ENCODE assay signal across 8 mouse cellular contexts in genomic region chr16:37539240-37539610, GRCm38 (mm10). TPM values are rescaled to one million over a fixed set of nuclear protein-coding genes. Genes with fewer than 3 reads are reported as not detected.
DNase-seq lines count a peak whose midpoint lies in the region; ATAC-seq and TF ChIP-seq lines count a peak whose summit lies in the region.

No protein-coding gene starts in this region.

- peaks cover 32% of the 10 kb centered on the region for H3K36me3 ChIP-seq in heart, embryonic 10.5 days
- H3K36me3 ChIP-seq in ES-Bruce4 (ENCODE audit: control insufficient read depth, insufficient read depth, low read length, poor library complexity, severe bottlenecking): peaks cover 18% of the 10 kb centered on the region
- no peaks in the 10 kb centered on the region; the same call in 1 of the 2 replicates for H3K36me3 ChIP-seq in forebrain, embryonic 16.5 days (ENCODE audit: control insufficient read depth, insufficient read depth)
- peaks cover 14% of the 10 kb centered on the region; the same call in 1 of the 2 replicates for H3K36me3 ChIP-seq in liver, postnatal 0 days (replicated peaks; ENCODE audit: insufficient read depth, low read length)

- no peak for TF ChIP-seq EP300 in ES-Bruce4 (IDR thresholded peaks at IDR 0.05; ENCODE audit: insufficient read depth, low read depth, low read length)
- TF ChIP-seq EP300 in liver, postnatal 0 days (IDR thresholded peaks at IDR 0.05; ENCODE audit: low read depth): no peak

- H3K9ac ChIP-seq in ES-Bruce4 (ENCODE audit: low read depth, poor library complexity, severe bottlenecking): peak overlapping the region; percentile 94
- peak overlapping the region; percentile 97 for H3K9ac ChIP-seq in forebrain, embryonic 16.5 days (replicated peaks; ENCODE audit: low read depth, low read length)
- peak overlapping the region; percentile 89 for H3K9ac ChIP-seq in liver, postnatal 0 days (replicated peaks)

- peak; percentile 48 for ATAC-seq in forebrain, embryonic 16.5 days
- peak; percentile 45 for ATAC-seq in liver, postnatal 0 days

- no peaks in the 10 kb centered on the region for H3K27me3 ChIP-seq in heart, embryonic 10.5 days (ENCODE audit: insufficient read depth, poor library complexity, severe bottlenecking)
- no peaks in the 10 kb centered on the region for H3K27me3 ChIP-seq in ES-Bruce4 (ENCODE audit: control insufficient read depth, insufficient read depth, low read length, poor library complexity, severe bottlenecking)
- no peaks in the 10 kb centered on the region for H3K27me3 ChIP-seq in forebrain, embryonic 16.5 days (replicated peaks; ENCODE audit: control insufficient read depth, insufficient read depth, low read length)
- H3K27me3 ChIP-seq in liver, postnatal 0 days (ENCODE audit: insufficient read depth, low read length): no peaks in the 10 kb centered on the region

- WGBS in heart, embryonic 10.5 days: under 1% methylated on average over 22 of the region's 22 CpGs
- under 1% methylated on average over 22 of the region's 22 CpGs for WGBS in forebrain, embryonic 16.5 days
- under 1% methylated on average over 22 of the region's 22 CpGs for WGBS in liver, postnatal 0 days (ENCODE audit: insufficient replicate concordance)

- TF ChIP-seq CTCF in ES-Bruce4 (IDR thresholded peaks at IDR 0.05; ENCODE audit: low read depth, low read length): no peak
- no peak for TF ChIP-seq CTCF in liver, postnatal 0 days (IDR thresholded peaks at IDR 0.05; ENCODE audit: low read depth)

- peak overlapping the region; percentile 99 for H3K27ac ChIP-seq in heart, embryonic 10.5 days
- H3K27ac ChIP-seq in ES-Bruce4 (ENCODE audit: insufficient read depth, low read length): peak overlapping the region; percentile 20; the same call in 1 of the 2 replicates
- H3K27ac ChIP-seq in forebrain, embryonic 16.5 days (ENCODE audit: low read length): peak overlapping the region; percentile 95
- H3K27ac ChIP-seq in liver, postnatal 0 days (ENCODE audit: low read depth): peak overlapping the region; percentile 81

- no peaks in the 10 kb centered on the region for H3K9me3 ChIP-seq in heart, embryonic 10.5 days
- no peaks in the 10 kb centered on the region for H3K9me3 ChIP-seq in ES-Bruce4 (replicated peaks; ENCODE audit: control insufficient read depth, insufficient read depth, low read length, poor library complexity, severe bottlenecking)
- no peaks in the 10 kb centered on the region for H3K9me3 ChIP-seq in forebrain, embryonic 16.5 days (ENCODE audit: control insufficient read depth, low read length)
- no peaks in the 10 kb centered on the region for H3K9me3 ChIP-seq in liver, postnatal 0 days (ENCODE audit: low read length)

- H3K4me1 ChIP-seq in heart, embryonic 10.5 days: peaks cover 20% of the 10 kb centered on the region
- no peaks in the 10 kb centered on the region for H3K4me1 ChIP-seq in ES-Bruce4 (ENCODE audit: control insufficient read depth, insufficient read depth, low read length)
- H3K4me1 ChIP-seq in forebrain, embryonic 16.5 days (replicated peaks; ENCODE audit: control insufficient read depth, insufficient read depth, low read length): peaks cover 20% of the 10 kb centered on the region
- H3K4me1 ChIP-seq in liver, postnatal 0 days (ENCODE audit: insufficient read depth): peaks cover 17% of the 10 kb centered on the region

- peak overlapping the region; percentile 87 for H3K4me3 ChIP-seq in heart, embryonic 10.5 days
- peak overlapping the region; percentile 98 for H3K4me3 ChIP-seq in ES-Bruce4 (ENCODE audit: low read depth, low read length)
- peak overlapping the region; percentile 94 for H3K4me3 ChIP-seq in forebrain, embryonic 16.5 days (replicated peaks; ENCODE audit: low read length)
- peak overlapping the region; percentile 74 for H3K4me3 ChIP-seq in liver, postnatal 0 days (ENCODE audit: low read depth, low read length)

- DNase-seq in heart, embryonic 10.5 days (ENCODE audit: low spot score): no peak
- no peak for DNase-seq in heart, adult 11 months
- DNase-seq in liver, postnatal 0 days: no peak
- no peak for DNase-seq in cerebellum, postnatal 36 days
- no peak for DNase-seq in testis, postnatal 10 days (ENCODE audit: low spot score)
- DNase-seq in adrenal gland, postnatal 36 days: no peak

- H3K4me2 ChIP-seq in forebrain, embryonic 16.5 days (ENCODE audit: low read length): peak overlapping the region; percentile 92
- peak overlapping the region; percentile 97 for H3K4me2 ChIP-seq in liver, postnatal 0 days (ENCODE audit: low read depth, low read length)

- no peak for TF ChIP-seq POLR2A in ES-Bruce4 (IDR thresholded peaks at IDR 0.05; ENCODE audit: insufficient read depth, low read length)

RNA-seq across cellular contexts. Expression of gene Gtf2e1, which starts 0.4 kb away (rescaled TPM):
- 35.3 and 38.5 TPM in 2 replicates for polyA plus RNA-seq in heart, embryonic 10.5 days (2016; fragmentation: Nextera tagmentation; extraction: Ambion mirVana)
- polyA plus RNA-seq in ES-Bruce4 (2011; ENCODE audit: insufficient read depth, insufficient read length, low read depth, missing spikeins): 66.4 and 68.9 TPM in 2 replicates
- polyA plus RNA-seq in forebrain, embryonic 16.5 days (2015; fragmentation: Nextera tagmentation; extraction: Ambion mirVana): 40.4 and 46.0 TPM in 2 replicates
- polyA plus RNA-seq in liver, postnatal 0 days (2015; fragmentation: Nextera tagmentation; extraction: Ambion mirVana): 5.8 and 5.9 TPM in 2 replicates
- 10 to 100 TPM; 14.8 to 15.9 TPM for total RNA-seq in adrenal gland, postnatal 36 days (2021)

RNA-seq across cellular contexts. Expression of gene Rabl3, which starts 0.5 kb away (rescaled TPM):
- 39.8 and 40.5 TPM in 2 replicates for polyA plus RNA-seq in heart, embryonic 10.5 days (2016; fragmentation: Nextera tagmentation; extraction: Ambion mirVana)
- 20.4 and 21.5 TPM in 2 replicates for polyA plus RNA-seq in ES-Bruce4 (2011; ENCODE audit: insufficient read depth, insufficient read length, low read depth, missing spikeins)
- 16.6 and 17.0 TPM in 2 replicates for polyA plus RNA-seq in forebrain, embryonic 16.5 days (2015; fragmentation: Nextera tagmentation; extraction: Ambion mirVana)
- polyA plus RNA-seq in liver, postnatal 0 days (2015; fragmentation: Nextera tagmentation; extraction: Ambion mirVana): 14.2 and 14.9 TPM in 2 replicates
- total RNA-seq in adrenal gland, postnatal 36 days (2021): 1 to 10 TPM; 8.4 to 9.3 TPM

RNA-seq across cellular contexts. Expression of gene Hgd, which starts 40.7 kb away (rescaled TPM):
- polyA plus RNA-seq in heart, embryonic 10.5 days (2016; fragmentation: Nextera tagmentation; extraction: Ambion mirVana): 0.27 and 1.9 TPM in 2 replicates
- not detected in 2 replicates for polyA plus RNA-seq in ES-Bruce4 (2011; ENCODE audit: insufficient read depth, insufficient read length, low read depth, missing spikeins)
- 0.19 and 0.23 TPM in 2 replicates for polyA plus RNA-seq in forebrain, embryonic 16.5 days (2015; fragmentation: Nextera tagmentation; extraction: Ambion mirVana)
- polyA plus RNA-seq in liver, postnatal 0 days (2015; fragmentation: Nextera tagmentation; extraction: Ambion mirVana): 131 and 153 TPM in 2 replicates
- 1 to 10 TPM in 1 of 2 experiments, not detected in 1; 1.1 TPM for total RNA-seq in adrenal gland, postnatal 36 days (2021)

Comparison
In these comparisons a context has a peak if more than half of its experiments do, and no peak if none do; other contexts are left out.
1. H3K27ac ChIP-seq: peak in every context shown above with its lines; median percentile 99 in heart, embryonic 10.5 days; 95 in forebrain, embryonic 16.5 days; 81 in liver, postnatal 0 days; 20 in ES-Bruce4.
2. RNA of gene Hgd, which starts 40.7 kb away (polyA plus RNA-seq): 131 to 153 TPM in liver, postnatal 0 days; 0.27 to 1.9 TPM in heart, embryonic 10.5 days, 0.19 to 0.23 TPM in forebrain, embryonic 16.5 days and not detected in ES-Bruce4; every median in the first group is over 10 times any median in the second.
3. Peak in every context shown above with its lines, with median percentiles within 50 percentile points of each other: H3K4me3 ChIP-seq and H3K9ac ChIP-seq.